Mouse (Mus musculus) hindbrain, embryonic 10.5 days (tissue): ENCODE results near the gene Gm4303. TPM values are rescaled to one million over a fixed set of nuclear protein-coding genes. Genes with fewer than 3 reads are reported as not detected.
"Not testable (repeated sequence)": the region's sequence is repeated elsewhere in the genome, so short reads cannot be mapped to it uniquely, and the experiment has no call there.

Experiments used
- DNase-seq: peaks from one replicate; pipeline ENCODE4 v3.0.0-alpha.2; 2017; ENCODE audit warnings: low spot score
- H3K27ac ChIP-seq: fragments of 300-500 bp; sonication (generic); 2 replicates; pipeline ENCODE4 v1.5.1; 2016; ENCODE audit warnings: mild to moderate bottlenecking, moderate library complexity
- H3K27me3 ChIP-seq: fragments of 300-500 bp; sonication (generic); 2 replicates; pipeline ENCODE4 v1.6.1; 2016; ENCODE audit warnings: mild to moderate bottlenecking; ENCODE audit not compliant: poor library complexity, insufficient read depth, severe bottlenecking
- H3K36me3 ChIP-seq: fragments of 300-500 bp; sonication (generic); 2 replicates; pipeline ENCODE4 v1.6.1; 2016; ENCODE audit warnings: mild to moderate bottlenecking, moderate library complexity
- H3K4me1 ChIP-seq: fragments of 300-500 bp; sonication (generic); replicated peaks from 2 replicates; pipeline ENCODE4 v1.6.1; 2016; ENCODE audit warnings: mild to moderate bottlenecking
- H3K4me3 ChIP-seq: fragments of 300-500 bp; sonication (generic); 2 replicates; pipeline ENCODE4 v1.5.1; 2016; ENCODE audit warnings: mild to moderate bottlenecking, moderate library complexity
- H3K9me3 ChIP-seq: fragments of 300-500 bp; sonication (generic); 2 replicates; pipeline ENCODE4 v1.6.1; 2016; ENCODE audit warnings: mild to moderate bottlenecking, moderate library complexity
- WGBS: fragments of 180-500 bp; shearing (Covaris S2); methylation state at CpG from one replicate; pipeline ENCODE4 v1.1.7; 2016; 5-methylcytosine and 5-hydroxymethylcytosine counted together
- polyA plus RNA-seq: library from polyadenylated mRNA; unstranded; fragments of >200 nt; fragmentation: Nextera tagmentation; extraction: Ambion mirVana; gene quantifications from 2 replicates; pipeline ENCODE4 v1.2.1, GENCODE M21; 2016

Gene Gm4303
- not detected in 2 replicates for polyA plus RNA-seq

DNA sequence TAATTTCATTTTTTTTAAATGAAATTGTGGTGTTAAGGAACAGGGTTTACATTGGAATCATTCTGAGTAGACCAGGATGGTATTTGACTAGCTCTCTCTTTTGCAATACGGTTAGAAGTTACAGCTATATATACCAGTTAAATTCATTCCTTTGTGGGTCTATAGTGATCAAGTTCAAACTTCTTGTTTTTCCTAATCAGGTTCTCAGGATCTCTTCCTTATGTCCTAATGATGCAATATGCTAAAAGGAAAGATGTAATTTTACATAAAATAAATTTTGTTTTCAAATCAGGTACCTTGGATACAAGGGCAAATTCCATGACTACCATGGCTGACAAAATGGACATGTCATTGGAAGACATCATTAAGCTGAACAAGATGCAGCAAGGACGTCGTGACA, at the start of gene Gm4303:
Gene Gm4303 (plus strand): TSS at position 301 of the 400 bp plus-strand sequence.
- H3K36me3 ChIP-seq, H3K27me3 ChIP-seq, H3K27ac ChIP-seq, H3K4me3 ChIP-seq, H3K4me1 ChIP-seq, H3K9me3 ChIP-seq, DNase-seq: not testable (repeated sequence)
- no CpG with 5 or more reads among the region's 3 CpGs for WGBS

DNA sequence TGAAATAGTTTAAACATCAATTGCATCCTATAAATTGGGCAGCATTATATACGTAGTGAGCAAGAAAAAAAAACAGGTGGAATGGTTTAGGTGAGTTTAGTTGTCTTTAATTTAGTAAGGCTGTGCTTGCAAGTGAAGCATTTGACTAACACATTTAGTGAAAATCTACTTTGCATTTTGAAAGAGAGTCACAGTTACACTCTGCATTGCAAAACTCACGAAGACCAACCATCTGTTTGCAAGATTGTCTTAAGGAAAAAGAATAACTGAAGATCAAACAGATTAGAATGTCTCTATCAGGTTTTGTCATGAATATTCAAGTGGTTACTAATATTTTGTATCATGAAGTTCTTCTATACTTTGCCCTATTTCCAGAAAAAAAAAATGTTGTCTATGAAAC, 49.7 kb upstream of the Gm4303 start:
- 83% methylated on average over 2 of the region's 2 CpGs for WGBS
- no peaks in the 10 kb centered on the region for H3K27me3 ChIP-seq
- DNase-seq = no peak
- no peaks in the 10 kb centered on the region for H3K9me3 ChIP-seq
- H3K36me3 ChIP-seq = no peaks in the 10 kb centered on the region
- no peaks in the 10 kb centered on the region for H3K4me1 ChIP-seq
- no peak overlapping the region for H3K4me3 ChIP-seq
- no peak overlapping the region for H3K27ac ChIP-seq

GRCm38 (mm10) chr10:100300106-100300505, 45.7 kb upstream of the Gm4303 start:
- H3K36me3 ChIP-seq, H3K27ac ChIP-seq, H3K27me3 ChIP-seq, DNase-seq, H3K4me1 ChIP-seq, H3K4me3 ChIP-seq: not testable (repeated sequence)
- peaks cover 12% of the 10 kb centered on the region for H3K9me3 ChIP-seq

- H3K9me3 ChIP-seq, H3K4me1 ChIP-seq, DNase-seq, H3K36me3 ChIP-seq, H3K4me3 ChIP-seq, H3K27ac ChIP-seq, H3K27me3 ChIP-seq: not testable (repeated sequence)
- no CpG with 5 or more reads among the region's 2 CpGs for WGBS
Measured at GRCm38 (mm10) chr10:100335376-100335775, 10.4 kb upstream of the Gm4303 start, which contains the start of gene Gm4301. Gene Gm4301, plus strand, starts transcription at chr10:100335676.

- DNase-seq, H3K27me3 ChIP-seq, H3K4me3 ChIP-seq, H3K9me3 ChIP-seq, H3K36me3 ChIP-seq, H3K27ac ChIP-seq, H3K4me1 ChIP-seq: not testable (repeated sequence)
- no CpG with 5 or more reads among the region's 3 CpGs for WGBS
Measured at GRCm38 (mm10) chr10:100340536-100340935, 5.2 kb upstream of the Gm4303 start, which contains the start of gene Gm4302. Gene Gm4302, plus strand, starts transcription at chr10:100340836.

GRCm38 (mm10) chr10:100350793-100351192, 5.0 kb downstream of the Gm4303 start, which contains the start of gene Gm4305:
Gene Gm4305, plus strand, starts transcription at chr10:100351093.
- WGBS = no CpG with 5 or more reads among the region's 3 CpGs
- H3K4me1 ChIP-seq = not testable (repeated sequence)

DNA sequence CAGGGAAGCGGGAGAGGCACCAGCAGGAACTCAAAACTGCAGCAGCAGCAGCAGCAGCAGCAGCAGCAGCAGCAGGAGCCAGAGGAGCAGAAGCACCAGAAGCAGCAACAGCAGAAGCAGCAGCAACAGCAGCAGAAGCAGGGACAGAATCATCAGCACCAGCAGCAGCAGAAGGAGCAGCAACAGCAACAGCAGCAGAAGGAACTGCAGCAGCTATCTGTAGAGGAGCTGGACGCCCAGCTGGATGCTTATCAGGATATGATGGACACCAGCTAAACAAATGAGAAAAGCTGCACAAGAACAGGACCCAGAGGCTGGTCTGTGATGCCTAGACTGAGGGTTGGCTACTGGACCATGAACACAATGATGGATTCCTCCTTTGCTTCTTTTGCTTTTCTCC, 11.1 kb downstream of the Gm4303 start:
- H3K36me3 ChIP-seq, H3K9me3 ChIP-seq, H3K4me3 ChIP-seq, H3K4me1 ChIP-seq, H3K27me3 ChIP-seq, H3K27ac ChIP-seq, DNase-seq: not testable (repeated sequence)
- WGBS = 83% methylated on average over 2 of the region's 2 CpGs

More at GRCm38 (mm10) chr10:100350793-100351192, 5.0 kb downstream of the Gm4303 start, which contains the start of gene Gm4305:
- not testable (repeated sequence) for H3K27ac ChIP-seq, H3K4me3 ChIP-seq, H3K9me3 ChIP-seq, H3K36me3 ChIP-seq, H3K27me3 ChIP-seq, DNase-seq

- H3K36me3 ChIP-seq, H3K27me3 ChIP-seq, H3K9me3 ChIP-seq, H3K4me3 ChIP-seq, H3K4me1 ChIP-seq, DNase-seq, H3K27ac ChIP-seq: not testable (repeated sequence)
- WGBS = no CpG with 5 or more reads among the region's 3 CpGs
Measured at GRCm38 (mm10) chr10:100361038-100361437, 15.3 kb downstream of the Gm4303 start, which contains the start of gene Gm4307. Gene Gm4307, plus strand, starts transcription at chr10:100361338.

- not testable (repeated sequence) for H3K4me3 ChIP-seq, H3K4me1 ChIP-seq, H3K36me3 ChIP-seq, H3K9me3 ChIP-seq, H3K27me3 ChIP-seq, H3K27ac ChIP-seq, DNase-seq
- WGBS = no CpG with 5 or more reads among the region's 2 CpGs
Measured at GRCm38 (mm10) chr10:100382460-100382859, 36.7 kb downstream of the Gm4303 start, which contains the start of gene Gm4312. Gene Gm4312, minus strand, starts transcription at chr10:100382560.

Other genes with a start within 250 kb of the Gm4303 start
- gene Gm4301, start 10.3 kb upstream of the Gm4303 start, polyA plus RNA-seq = not detected in 2 replicates
- gene Gm4302, start 5.1 kb upstream of the Gm4303 start, polyA plus RNA-seq = not detected in 2 replicates
- gene Gm4305, start 5.1 kb downstream of the Gm4303 start, polyA plus RNA-seq = not detected in 2 replicates
- not detected in 2 replicates for gene Gm4307, start 15.4 kb downstream of the Gm4303 start, polyA plus RNA-seq
- gene Gm4312, start 36.6 kb downstream of the Gm4303 start, polyA plus RNA-seq = not detected in 2 replicates
- gene Tmtc3, start 141.4 kb downstream of the Gm4303 start, polyA plus RNA-seq = 15.5 and 20.1 TPM in 2 replicates
- gene Cep290, start 141.6 kb downstream of the Gm4303 start, polyA plus RNA-seq = 3.3 and 4.5 TPM in 2 replicates
- gene 4930430F08Rik, start 244.5 kb downstream of the Gm4303 start, polyA plus RNA-seq = 9.0 and 9.4 TPM in 2 replicates
- not detected in 2 replicates for gene 1700017N19Rik, start 244.5 kb downstream of the Gm4303 start, polyA plus RNA-seq